ENCODE assay signal across 9 mouse cellular contexts in the genomic region with DNA sequence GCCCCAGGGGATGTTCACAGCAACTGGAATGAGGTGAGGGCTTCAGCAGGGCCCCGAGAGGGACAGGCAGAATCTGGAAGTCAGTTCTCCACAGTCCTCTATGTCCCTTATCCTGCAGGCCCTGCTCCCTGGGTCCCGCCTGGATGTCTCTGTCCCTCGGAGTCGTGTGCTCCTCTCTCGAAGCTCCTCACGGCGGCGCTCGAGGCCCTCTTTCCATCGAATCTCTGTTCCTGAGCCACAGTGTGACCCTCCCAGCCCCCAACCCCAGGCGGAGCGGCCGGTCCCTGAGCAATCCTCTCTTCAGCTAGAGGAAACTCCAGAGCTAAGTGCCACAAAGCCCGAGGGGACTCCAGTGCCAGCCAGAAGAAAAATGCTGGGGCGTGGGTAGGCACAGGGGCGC. TPM values are rescaled to one million over a fixed set of nuclear protein-coding genes. Genes with fewer than 3 reads are reported as not detected.
DNase-seq lines count a peak whose midpoint lies in the region; ATAC-seq lines count a peak whose summit lies in the region.
"Had no signal": no experiment of that assay in that cellular context is flagged by ENCODE, and none has a peak within 500 bp of the region (broad histone marks: within the 10 kb centered on the region; RNA-seq: fewer than 3 reads in every experiment).

No protein-coding gene starts in this region.

- H3K27ac ChIP-seq in kidney, embryonic 14.5 days (ENCODE audit: low read depth, low read length), result no peak overlapping the region

- H3K4me1 ChIP-seq in kidney, embryonic 14.5 days (ENCODE audit: control insufficient read depth, insufficient read depth, low read length), result no peaks in the 10 kb centered on the region; the same call in 1 of the 2 replicates

- no peak overlapping the region for H3K4me3 ChIP-seq in kidney, embryonic 14.5 days (ENCODE audit: low read length)

- H3K9ac ChIP-seq in kidney, embryonic 14.5 days (ENCODE audit: low read depth, low read length), result peak overlapping the region; percentile 38

- no peaks in the 10 kb centered on the region for H3K36me3 ChIP-seq in kidney, embryonic 14.5 days (ENCODE audit: control insufficient read depth, insufficient read depth, low read length)

- H3K4me2 ChIP-seq in kidney, embryonic 14.5 days (replicated peaks; ENCODE audit: low read depth, low read length), result peak overlapping the region; percentile 26; the same call in 1 of the 2 replicates

- ATAC-seq in kidney, embryonic 14.5 days (ENCODE audit: low FRiP score, low TSS enrichment), result peak; percentile 59

- peak; percentile 46 to 67 for DNase-seq in cerebellum, postnatal 4 days (ENCODE audit: low spot score in 2 of 2)
- DNase-seq in cerebellum, adult 18-20 months, result no peak
- peak; percentile 86 for DNase-seq in adrenal gland, postnatal 14 days
- DNase-seq in gastrocnemius, postnatal 10 days, result peak; percentile 74
- peak; percentile 63 to 74 for DNase-seq in lung, adult 18-20 months
- DNase-seq in ovary, postnatal 14 days (ENCODE audit: low spot score), result peak; percentile 63
- no peak for DNase-seq in thymus, postnatal 14 days

- no peaks in the 10 kb centered on the region for H3K27me3 ChIP-seq in kidney, embryonic 14.5 days (ENCODE audit: control insufficient read depth, insufficient read depth, low read length)

- no peaks in the 10 kb centered on the region for H3K9me3 ChIP-seq in kidney, embryonic 14.5 days (ENCODE audit: control insufficient read depth, low read length)

- WGBS in kidney, embryonic 14.5 days, result 6% methylated on average over 16 of the region's 16 CpGs

RNA-seq across cellular contexts. Expression of a gene that starts 2.2 kb away (rescaled TPM):
- total RNA-seq in adrenal gland, postnatal 14 days (2021), result 25.3 and 31.1 TPM in 2 replicates
- total RNA-seq in gastrocnemius, postnatal 10 days (2021), result 10 to 100 TPM in 1 of 2 experiments, 1 to 10 TPM in 1; 6.3 to 14.3 TPM
- 29.8 and 30.4 TPM in 2 replicates for polyA plus RNA-seq in kidney, embryonic 14.5 days (2014; fragmentation: Nextera tagmentation; extraction: Ambion mirVana)

RNA-seq across cellular contexts. Expression of a gene that starts 3.0 kb away (rescaled TPM):
- total RNA-seq in adrenal gland, postnatal 14 days (2021), result 2.9 and 3.5 TPM in 2 replicates
- 1 to 10 TPM in 1 of 2 experiments, under 1 TPM in 1; 0.59 to 1.0 TPM for total RNA-seq in gastrocnemius, postnatal 10 days (2021)
- 0.38 and 0.39 TPM in 2 replicates for polyA plus RNA-seq in kidney, embryonic 14.5 days (2014; fragmentation: Nextera tagmentation; extraction: Ambion mirVana)

RNA-seq across cellular contexts. Expression of a gene that starts 7.0 kb away (rescaled TPM):
- not detected in 2 replicates for total RNA-seq in adrenal gland, postnatal 14 days (2021)
- total RNA-seq in gastrocnemius, postnatal 10 days (2021), result not detected
- polyA plus RNA-seq in kidney, embryonic 14.5 days (2014; fragmentation: Nextera tagmentation; extraction: Ambion mirVana), result not detected in 2 replicates
- total RNA-seq: heart, adult 18-20 months had no signal

RNA-seq across cellular contexts. Expression of a gene that starts 21.6 kb away (rescaled TPM):
- 241 and 262 TPM in 2 replicates for total RNA-seq in adrenal gland, postnatal 14 days (2021)
- total RNA-seq in gastrocnemius, postnatal 10 days (2021), result 100 to 1,000 TPM; 147 to 153 TPM
- polyA plus RNA-seq in kidney, embryonic 14.5 days (2014; fragmentation: Nextera tagmentation; extraction: Ambion mirVana), result 174 and 207 TPM in 2 replicates

RNA-seq across cellular contexts. Expression of a gene that starts 42.9 kb away (rescaled TPM):
- total RNA-seq in adrenal gland, postnatal 14 days (2021), result 16.2 and 21.5 TPM in 2 replicates
- 10 to 100 TPM; 19.0 to 25.3 TPM for total RNA-seq in gastrocnemius, postnatal 10 days (2021)
- polyA plus RNA-seq in kidney, embryonic 14.5 days (2014; fragmentation: Nextera tagmentation; extraction: Ambion mirVana), result 2.4 and 2.6 TPM in 2 replicates

Comparison
In these comparisons a context has a peak if more than half of its experiments do, and no peak if none do; other contexts are left out.
1. DNase-seq: peak in cerebellum, postnatal 4 days (2 of 2), adrenal gland, postnatal 14 days (single experiment), gastrocnemius, postnatal 10 days (single experiment), lung, adult 18-20 months (2 of 2) and ovary, postnatal 14 days (single experiment); none in cerebellum, adult 18-20 months (0 of 2) and thymus, postnatal 14 days (single experiment).